Mouse (Mus musculus) liver, embryonic 14.5 days (tissue): ENCODE results near the gene Trim72.

Source experiments
- CTCF ChIP-seq: IDR thresholded peaks from 2 replicates; pipeline ENCODE4 v1.5.1; 2016; ENCODE audit warnings: antibody characterized with exemption, low read depth, control low read depth
- EP300 ChIP-seq: IDR thresholded peaks from 2 replicates; pipeline ENCODE4 v1.6.1; 2016; ENCODE audit warnings: antibody characterized with exemption, low read depth

- TF ChIP-seq CTCF: no peak
- no peak for TF ChIP-seq EP300
These were observed 6.1 kb downstream of the Trim72 start for GRCm38 (mm10) chr7:128009715-128010340.
